Mouse (Mus musculus) kidney, embryonic 14.5 days (tissue): ENCODE data around the gene Ntn1. TPM values are rescaled to one million over a fixed set of nuclear protein-coding genes. Genes with fewer than 3 reads are reported as not detected.

ENCODE experiments used
- ATAC-seq: fragments of 200-750 bp; cut with Nextera tagmentation; 2 replicates; pipeline ENCODE4 v1.8.0; 2017; ENCODE audit warnings: moderate number of reproducible peaks, mild to moderate bottlenecking, moderate TSS enrichment, moderate library complexity; ENCODE audit not compliant: low FRiP score, low TSS enrichment
- H3K27ac ChIP-seq: fragments of 300-500 bp; sonication (generic); 2 replicates; pipeline ENCODE4 v1.5.1; 2014; ENCODE audit warnings: low read depth, mild to moderate bottlenecking, low read length, moderate library complexity, mixed read lengths
- H3K27me3 ChIP-seq: fragments of 300-500 bp; sonication (generic); 2 replicates; pipeline ENCODE4 v1.6.1; 2014; ENCODE audit warnings: mild to moderate bottlenecking, low read length; ENCODE audit not compliant: control insufficient read depth, insufficient read depth
- H3K36me3 ChIP-seq: fragments of 300-500 bp; sonication (generic); 2 replicates; pipeline ENCODE4 v1.6.1; 2014; ENCODE audit warnings: low read length, mixed read lengths; ENCODE audit not compliant: control insufficient read depth, insufficient read depth
- H3K4me1 ChIP-seq: fragments of 300-500 bp; sonication (generic); 2 replicates; pipeline ENCODE4 v1.6.1; 2014; ENCODE audit warnings: low read length, mixed read lengths; ENCODE audit not compliant: control insufficient read depth, insufficient read depth
- H3K4me2 ChIP-seq: fragments of 300-500 bp; sonication (generic); replicated peaks from 2 replicates; pipeline ENCODE4 v1.6.1; 2014; ENCODE audit warnings: low read depth, mild to moderate bottlenecking, low read length
- H3K4me3 ChIP-seq: fragments of 300-500 bp; sonication (generic); 2 replicates; pipeline ENCODE4 v1.5.1; 2014; ENCODE audit warnings: mild to moderate bottlenecking, low read length
- H3K9ac ChIP-seq: fragments of 300-500 bp; sonication (generic); 2 replicates; pipeline ENCODE4 v1.6.1; 2014; ENCODE audit warnings: low read depth, mild to moderate bottlenecking, low read length, moderate library complexity
- H3K9me3 ChIP-seq: fragments of 300-500 bp; sonication (generic); 2 replicates; pipeline ENCODE4 v1.6.1; 2016; ENCODE audit warnings: low read length; ENCODE audit not compliant: control insufficient read depth
- WGBS: fragments of 180-500 bp; shearing (Covaris S2); extraction: QIAGEN DNeasy Blood & Tissue Kit; methylation state at CpG from one replicate; pipeline ENCODE4 v1.1.7; 2014; 5-methylcytosine and 5-hydroxymethylcytosine counted together
- polyA plus RNA-seq: library from polyadenylated mRNA; unstranded; fragments of >200 nt; fragmentation: Nextera tagmentation; extraction: Ambion mirVana; gene quantifications from 2 replicates; pipeline ENCODE4 v1.2.1, GENCODE M21; 2014

Gene Ntn1
- polyA plus RNA-seq, 1 experiment from 2014 or later, result 8.5 TPM

DNA sequence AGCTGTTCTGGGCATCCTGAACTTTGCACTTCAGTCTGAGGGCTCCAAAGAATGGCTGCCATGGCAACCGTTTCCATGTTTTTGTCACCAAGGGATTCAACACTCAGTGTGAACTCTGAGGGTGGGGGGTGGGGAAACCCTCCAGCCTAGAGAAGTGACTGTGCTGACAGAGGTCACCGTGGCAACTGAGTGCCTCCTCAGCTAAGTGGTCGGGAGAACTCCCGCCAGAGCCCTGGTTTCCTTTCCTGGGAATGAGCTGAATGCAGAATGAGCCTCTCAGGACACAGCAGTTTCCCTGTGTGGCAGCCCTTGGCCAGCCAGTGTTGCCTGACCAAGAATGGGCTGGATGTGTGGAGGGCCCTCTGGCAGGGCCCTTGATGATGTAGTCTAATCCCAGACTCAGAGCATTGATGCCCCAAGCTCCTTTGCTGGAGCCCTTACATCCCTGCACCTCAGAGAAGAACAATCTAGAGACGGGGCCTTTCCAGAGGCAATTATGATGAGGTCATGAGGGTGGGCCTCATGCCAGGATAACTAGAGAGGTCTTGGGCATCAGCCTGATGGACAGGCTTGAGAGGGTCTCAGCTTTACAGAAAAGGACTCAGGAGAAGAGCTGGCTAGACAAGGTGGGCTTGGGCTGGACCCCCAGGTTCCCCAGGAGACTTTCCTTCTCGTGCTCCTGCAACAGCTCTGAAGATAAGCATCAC is 185.3 kb downstream of the Ntn1 start:
- no peaks in the 10 kb centered on the region for H3K36me3 ChIP-seq
- H3K9me3 ChIP-seq, result no peaks in the 10 kb centered on the region
- no peak overlapping the region for H3K4me3 ChIP-seq
- no peak overlapping the region for H3K27ac ChIP-seq
- WGBS, result 34% methylated on average over 6 of the region's 6 CpGs
- H3K4me2 ChIP-seq, result no peak overlapping the region
- no peak for ATAC-seq
- H3K4me1 ChIP-seq, result peaks cover 12% of the 10 kb centered on the region
- no peaks in the 10 kb centered on the region for H3K27me3 ChIP-seq
- no peak overlapping the region for H3K9ac ChIP-seq

DNA sequence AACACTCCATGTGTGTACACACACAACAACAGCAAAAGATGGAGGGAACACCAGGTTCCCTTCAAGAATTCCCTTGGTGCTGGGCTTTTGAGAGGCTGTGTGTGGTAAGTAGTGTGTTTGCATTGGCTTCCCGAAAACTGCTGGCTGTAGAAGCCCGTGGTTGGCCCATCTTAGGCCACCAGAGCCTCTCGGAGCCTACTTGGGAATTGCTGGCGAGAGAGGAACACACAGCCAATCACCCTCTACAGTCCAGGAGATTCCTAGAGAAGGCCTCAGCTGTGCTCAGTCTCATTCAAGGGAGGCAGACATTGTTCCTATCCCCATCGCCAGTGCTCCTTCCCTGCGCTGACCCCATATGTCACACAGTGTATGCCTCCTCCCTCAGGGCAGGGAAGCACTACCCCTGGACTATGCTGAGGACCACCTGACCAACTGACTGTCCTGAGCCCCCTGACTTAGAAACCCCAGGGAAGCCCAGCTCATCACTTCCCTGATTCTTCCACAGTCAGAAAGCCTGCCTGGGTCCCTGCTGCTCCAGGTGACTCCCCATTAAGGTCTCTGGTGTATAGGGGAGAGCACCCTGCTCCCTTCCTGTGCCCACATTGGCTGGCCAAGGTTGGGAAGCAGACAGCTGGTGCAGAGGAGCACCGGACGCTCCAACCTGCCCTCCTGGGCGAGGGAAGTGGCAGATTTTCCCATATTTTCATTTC is 186.0 kb downstream of the Ntn1 start:
- H3K4me2 ChIP-seq, result no peak overlapping the region
- no peak for ATAC-seq
- no peaks in the 10 kb centered on the region for H3K9me3 ChIP-seq
- no peak overlapping the region for H3K9ac ChIP-seq
- no peak overlapping the region for H3K27ac ChIP-seq
- no peaks in the 10 kb centered on the region for H3K27me3 ChIP-seq
- WGBS, result 84% methylated on average over 9 of the region's 9 CpGs
- H3K4me1 ChIP-seq, result peaks cover 12% of the 10 kb centered on the region
- H3K4me3 ChIP-seq, result no peak overlapping the region
- no peaks in the 10 kb centered on the region for H3K36me3 ChIP-seq

DNA sequence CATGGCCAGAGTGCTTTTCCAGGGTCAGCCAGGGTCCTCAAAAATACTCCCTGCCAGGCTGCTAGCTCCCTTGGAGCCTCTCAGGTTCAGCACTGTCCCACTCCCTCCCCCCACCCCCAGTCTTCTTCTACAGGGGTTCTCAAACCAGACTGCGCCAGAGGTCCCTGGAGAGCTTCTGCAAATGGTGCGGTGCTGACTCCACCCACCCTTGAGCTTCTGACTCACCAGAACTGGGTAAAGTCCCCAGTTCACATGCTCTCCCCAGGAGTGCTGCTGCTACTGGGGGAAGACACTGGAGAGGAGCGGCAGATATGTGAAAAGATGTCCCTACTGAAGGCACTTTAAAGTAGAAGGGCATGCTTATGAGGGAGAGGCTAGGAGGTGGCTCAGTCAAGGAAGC is 186.7 kb downstream of the Ntn1 start:
- Histone ChIP-seq H3K27me3 (no peaks in the 10 kb centered on the region), H3K27ac (no peak overlapping the region), H3K4me2 (no peak overlapping the region), H3K4me3 (no peak overlapping the region), H3K4me1 (peaks cover 12% of the 10 kb centered on the region), H3K36me3 (no peaks in the 10 kb centered on the region), H3K9me3 (no peaks in the 10 kb centered on the region), H3K9ac (no peak overlapping the region)
- no peak for ATAC-seq
- WGBS, result 65% methylated on average over 3 of the region's 3 CpGs

DNA sequence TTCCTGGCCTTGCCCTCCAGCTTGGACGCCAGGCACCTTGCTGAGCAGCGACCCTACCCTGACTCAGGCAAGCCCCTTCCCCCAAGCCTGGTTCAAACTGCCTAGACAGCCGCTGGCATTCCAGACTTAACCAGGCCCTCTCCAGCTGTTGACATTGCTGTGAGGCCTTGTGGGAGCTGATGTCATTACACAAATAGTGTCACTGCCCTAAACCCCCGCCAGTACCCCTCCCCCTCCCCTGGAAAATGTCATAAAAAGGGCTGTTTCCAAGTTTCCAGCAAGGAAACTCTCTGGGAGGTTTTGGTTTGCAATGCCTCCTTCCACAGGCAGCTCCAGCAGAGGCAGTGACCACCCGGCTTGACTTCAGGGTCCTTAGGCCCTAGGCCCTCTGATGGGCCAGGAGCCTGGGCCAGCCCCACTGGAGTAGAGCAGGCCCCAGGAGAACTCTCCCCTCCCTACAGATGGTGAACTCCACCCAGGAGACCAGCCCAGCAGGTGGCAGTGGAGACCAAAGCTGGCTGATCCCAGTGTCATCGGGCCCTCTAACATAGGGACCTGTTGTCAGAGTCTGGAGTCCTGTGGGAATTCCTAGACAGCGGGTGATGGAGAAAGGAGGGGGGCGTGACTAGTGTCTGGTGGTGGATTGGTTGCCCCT is 188.6 kb downstream of the Ntn1 start:
- no peak overlapping the region for H3K4me3 ChIP-seq
- WGBS, result 30% methylated on average over 8 of the region's 8 CpGs
- peaks cover 9% of the 10 kb centered on the region for H3K4me1 ChIP-seq

DNA sequence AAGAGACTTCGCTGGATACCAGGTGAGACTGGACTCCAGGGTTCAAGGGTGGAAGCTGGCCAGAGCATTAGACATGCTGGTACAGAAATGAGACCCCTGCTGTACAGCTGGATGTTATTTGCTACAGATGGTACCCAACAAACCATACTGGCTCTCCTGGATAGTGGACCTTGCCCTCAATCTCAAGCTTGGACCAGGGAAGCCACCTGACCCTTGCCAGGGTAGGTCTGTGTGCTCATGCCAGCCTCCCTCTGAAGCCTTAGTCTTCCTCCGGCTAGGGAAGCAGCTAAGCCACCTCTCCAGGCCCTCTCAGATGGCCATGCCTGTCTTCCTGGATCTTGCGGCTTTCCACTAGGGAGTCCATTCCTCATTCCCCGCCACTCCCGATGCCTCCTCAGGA is 189.9 kb downstream of the Ntn1 start:
- no peaks in the 10 kb centered on the region for H3K9me3 ChIP-seq
- WGBS, result 93% methylated on average over 5 of the region's 5 CpGs
- H3K27ac ChIP-seq, result no peak overlapping the region
- no peak for ATAC-seq
- H3K4me3 ChIP-seq, result no peak overlapping the region
- no peaks in the 10 kb centered on the region for H3K27me3 ChIP-seq
- H3K9ac ChIP-seq, result no peak overlapping the region
- H3K4me1 ChIP-seq, result peaks cover 9% of the 10 kb centered on the region
- no peaks in the 10 kb centered on the region for H3K36me3 ChIP-seq
- H3K4me2 ChIP-seq, result no peak overlapping the region

More for the DNA sequence above, 188.6 kb downstream of the Ntn1 start:
- no peak overlapping the region for H3K27ac ChIP-seq
- H3K9ac ChIP-seq, result no peak overlapping the region
- H3K36me3 ChIP-seq, result no peaks in the 10 kb centered on the region
- no peaks in the 10 kb centered on the region for H3K9me3 ChIP-seq
- no peak overlapping the region for H3K4me2 ChIP-seq
- H3K27me3 ChIP-seq, result no peaks in the 10 kb centered on the region
- peak; percentile 53 for ATAC-seq

DNA sequence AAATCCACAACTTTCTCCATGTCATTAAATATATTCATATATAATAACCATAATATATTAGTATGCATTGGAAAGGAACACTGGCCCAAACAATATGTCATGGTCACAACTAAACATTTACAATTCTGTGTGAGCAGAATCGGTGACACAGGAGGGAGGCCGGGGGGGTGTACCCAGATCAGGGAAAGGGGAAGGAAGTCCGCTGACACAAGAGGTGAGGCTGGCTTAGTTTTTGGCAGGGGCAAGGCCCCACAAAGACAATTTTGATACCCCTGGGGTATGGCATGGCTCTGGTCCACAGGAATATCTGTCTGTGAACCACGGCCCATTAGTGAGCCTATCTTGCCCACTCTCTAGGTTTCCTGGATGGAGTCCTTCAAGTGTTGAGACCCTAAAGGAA is 191.1 kb downstream of the Ntn1 start:
- ATAC-seq, result no peak
- Histone ChIP-seq H3K9me3 (no peaks in the 10 kb centered on the region), H3K9ac (no peak overlapping the region), H3K27me3 (no peaks in the 10 kb centered on the region), H3K4me2 (no peak overlapping the region), H3K4me3 (no peak overlapping the region), H3K27ac (no peak overlapping the region), H3K36me3 (no peaks in the 10 kb centered on the region), H3K4me1 (peaks cover 9% of the 10 kb centered on the region)
- 87% methylated on average over 4 of the region's 4 CpGs for WGBS

DNA sequence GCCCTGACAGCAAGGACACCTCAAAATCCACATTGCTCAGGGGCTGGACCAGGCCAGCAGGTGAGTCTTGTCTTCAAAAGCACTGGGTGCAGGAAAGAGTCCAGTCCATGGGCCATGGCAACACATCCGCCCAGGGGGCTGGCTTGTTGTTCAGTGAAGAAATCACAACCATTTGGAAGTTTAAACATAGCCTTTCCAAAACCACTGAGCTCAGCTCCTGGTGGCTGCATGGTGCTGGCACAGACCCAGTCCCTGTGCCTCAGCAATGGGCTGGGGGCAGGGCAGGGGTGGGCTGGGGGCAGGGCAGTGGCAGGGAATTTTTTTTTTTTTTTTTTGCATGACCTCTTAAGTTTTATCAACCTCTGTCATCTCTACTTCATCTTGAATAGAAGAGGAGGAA is 192.0 kb downstream of the Ntn1 start:
- no peaks in the 10 kb centered on the region for H3K36me3 ChIP-seq
- ATAC-seq, result no peak
- no peak overlapping the region for H3K4me3 ChIP-seq
- 71% methylated on average over 1 of the region's 1 CpGs for WGBS
- H3K4me2 ChIP-seq, result no peak overlapping the region
- no peaks in the 10 kb centered on the region for H3K27me3 ChIP-seq
- peaks cover 9% of the 10 kb centered on the region for H3K4me1 ChIP-seq
- no peaks in the 10 kb centered on the region for H3K9me3 ChIP-seq
- no peak overlapping the region for H3K9ac ChIP-seq
- H3K27ac ChIP-seq, result no peak overlapping the region

DNA sequence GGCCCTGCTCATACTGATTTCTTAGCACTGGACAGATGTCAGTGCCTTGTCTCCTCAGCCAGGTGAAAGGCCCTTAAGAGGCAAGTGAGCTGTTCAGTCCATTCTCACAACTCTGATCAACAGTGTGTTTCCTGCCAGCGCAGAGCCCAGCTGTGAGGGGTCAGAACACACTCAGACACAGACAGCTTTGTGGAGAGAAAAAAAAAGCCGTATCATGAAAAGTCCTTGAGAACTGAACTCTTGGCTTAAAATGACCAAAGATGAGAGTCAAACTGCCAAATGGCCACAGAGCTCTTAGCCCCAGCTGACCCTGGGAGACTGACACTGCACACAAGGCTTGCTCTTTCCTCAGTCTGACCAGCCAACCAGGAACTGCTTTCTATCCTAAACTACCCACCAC is 192.6 kb downstream of the Ntn1 start:
- H3K9me3 ChIP-seq, result no peaks in the 10 kb centered on the region
- no peaks in the 10 kb centered on the region for H3K36me3 ChIP-seq
- WGBS, result 70% methylated on average over 2 of the region's 2 CpGs
- no peak overlapping the region for H3K9ac ChIP-seq
- H3K4me2 ChIP-seq, result no peak overlapping the region
- ATAC-seq, result no peak
- no peak overlapping the region for H3K27ac ChIP-seq
- H3K4me1 ChIP-seq, result peaks cover 9% of the 10 kb centered on the region
- no peak overlapping the region for H3K4me3 ChIP-seq
- H3K27me3 ChIP-seq, result no peaks in the 10 kb centered on the region
